Mouse (Mus musculus) right cerebral cortex, postnatal 14 days (tissue): ENCODE measurements at regions not wholly inside any gene's neighbourhood (a gene's known extent, or its start where the extent isn't known, plus 50 kb on each side); places are given as distances from the start of the nearest gene placed in this dataset.

Experiments
- DNase-seq: peaks from one replicate; pipeline ENCODE4 v3.0.0; 2022

- no peak for DNase-seq
These were observed 141.0 kb upstream of the Mdm1 start for GRCm38 (mm10) chr10:118000591-118000990.

- no peak for DNase-seq
These were observed 140.1 kb upstream of the Mdm1 start for GRCm38 (mm10) chr10:118001501-118001900.

- no peak for DNase-seq
These were observed 139.6 kb upstream of the Mdm1 start for GRCm38 (mm10) chr10:118001971-118002370.

GRCm38 (mm10) chr10:118002559-118002958 lies 139.1 kb upstream of the Mdm1 start:
- no peak for DNase-seq

GRCm38 (mm10) chr10:118003179-118003578 lies 138.4 kb upstream of the Mdm1 start:
- DNase-seq: no peak

GRCm38 (mm10) chr10:118003739-118004361 lies 137.8 kb upstream of the Mdm1 start:
- no peak for DNase-seq

GRCm38 (mm10) chr10:118004362-118004958 lies 137.2 kb upstream of the Mdm1 start:
- DNase-seq: no peak

GRCm38 (mm10) chr10:118006827-118007550 lies 134.6 kb upstream of the Mdm1 start:
- no peak for DNase-seq

- DNase-seq: no peak
These were observed 133.8 kb upstream of the Mdm1 start for GRCm38 (mm10) chr10:118007846-118008245.

- no peak for DNase-seq
These were observed 129.7 kb upstream of the Mdm1 start for GRCm38 (mm10) chr10:118011687-118012567.

- DNase-seq: no peak
These were observed 112.8 kb upstream of the Mdm1 start for GRCm38 (mm10) chr10:118028831-118029230.

GRCm38 (mm10) chr10:118034401-118034800 lies 107.2 kb upstream of the Mdm1 start:
- no peak for DNase-seq

GRCm38 (mm10) chr10:118035035-118035434 lies 106.6 kb upstream of the Mdm1 start:
- DNase-seq: no peak

GRCm38 (mm10) chr10:118038465-118038864 lies 103.1 kb upstream of the Mdm1 start:
- DNase-seq: no peak

- no peak for DNase-seq
These were observed 102.6 kb upstream of the Mdm1 start for GRCm38 (mm10) chr10:118039056-118039455.

- no peak for DNase-seq
These were observed 100.5 kb upstream of the Mdm1 start for GRCm38 (mm10) chr10:118041068-118041467.

GRCm38 (mm10) chr10:118043761-118044160 lies 97.8 kb upstream of the Mdm1 start:
- no peak for DNase-seq

- no peak for DNase-seq
These were observed 96.8 kb upstream of the Mdm1 start for GRCm38 (mm10) chr10:118044840-118045239.

GRCm38 (mm10) chr10:118045427-118045826 lies 96.2 kb upstream of the Mdm1 start:
- no peak for DNase-seq

GRCm38 (mm10) chr10:118046328-118046727 lies 95.3 kb upstream of the Mdm1 start:
- no peak for DNase-seq

GRCm38 (mm10) chr10:118046831-118047230 lies 94.8 kb upstream of the Mdm1 start:
- no peak for DNase-seq

GRCm38 (mm10) chr10:118049330-118049729 lies 92.3 kb upstream of the Mdm1 start:
- no peak for DNase-seq

GRCm38 (mm10) chr10:118050152-118050641 lies 91.4 kb upstream of the Mdm1 start:
- DNase-seq: no peak
